Mouse (Mus musculus): ENCODE data around the gene H2-M10.2. TPM values are rescaled to one million over a fixed set of nuclear protein-coding genes. Genes with fewer than 3 reads are reported as not detected.
A peak's percentile ranks its signal among the peaks of the same experiment; 100 is the strongest.

The H2-M10.2 gene
- total and polyA plus RNA-seq, 2 experiments from 2014 or later, result not detected

GRCm38 (mm10) chr17:36281521-36282245, 4.6 kb downstream of the H2-M10.2 start:
- Histone ChIP-seq H3K27ac (ENCODE audit: low read depth, low read length) (no peak overlapping the region), H3K9me3 (ENCODE audit: low read length) (no peaks in the 10 kb centered on the region), H3K4me3 (ENCODE audit: low read depth, low read length) (no peak overlapping the region), H3K27me3 (ENCODE audit: insufficient read depth, low read length) (no peaks in the 10 kb centered on the region), H3K36me3 (ENCODE audit: insufficient read depth) (peaks cover 3% of the 10 kb centered on the region), H3K4me1 (ENCODE audit: insufficient read depth) (no peaks in the 10 kb centered on the region), H3K9ac (no peak overlapping the region), H3K4me2 (ENCODE audit: low read depth) (no peak overlapping the region)
- no peak for TF ChIP-seq CTCF (IDR thresholded peaks at IDR 0.05; ENCODE audit: low read depth)
- DNase-seq, result no peak
- ATAC-seq, result no peak
- 93% methylated on average over 4 of the region's 4 CpGs for WGBS

GRCm38 (mm10) chr17:36274776-36275175, 11.5 kb downstream of the H2-M10.2 start:
- no peak for ATAC-seq

GRCm38 (mm10) chr17:36273796-36274195, 12.5 kb downstream of the H2-M10.2 start:
- DNase-seq (no peak), ATAC-seq (no peak)
- peaks cover 15% of the 10 kb centered on the region for H3K4me1 ChIP-seq (ENCODE audit: insufficient read depth)
- no peak overlapping the region for H3K9ac ChIP-seq
- no peak overlapping the region for H3K4me3 ChIP-seq (ENCODE audit: low read depth, low read length)
- TF ChIP-seq CTCF (IDR thresholded peaks at IDR 0.05; ENCODE audit: low read depth), result no peak
- H3K27me3 ChIP-seq (ENCODE audit: insufficient read depth, low read length), result no peaks in the 10 kb centered on the region
- 86% methylated on average over 4 of the region's 4 CpGs for WGBS
- H3K9me3 ChIP-seq (ENCODE audit: low read length), result no peaks in the 10 kb centered on the region
- no peak overlapping the region for H3K27ac ChIP-seq (ENCODE audit: low read depth, low read length)
- H3K36me3 ChIP-seq (ENCODE audit: insufficient read depth), result peaks cover 15% of the 10 kb centered on the region
- no peak overlapping the region for H3K4me2 ChIP-seq (ENCODE audit: low read depth)

More at GRCm38 (mm10) chr17:36274776-36275175, 11.5 kb downstream of the H2-M10.2 start:
- Histone ChIP-seq H3K9me3 (ENCODE audit: low read length) (no peaks in the 10 kb centered on the region), H3K27ac (ENCODE audit: low read depth, low read length) (no peak overlapping the region), H3K9ac (no peak overlapping the region), H3K27me3 (ENCODE audit: insufficient read depth, low read length) (no peaks in the 10 kb centered on the region), H3K36me3 (ENCODE audit: insufficient read depth) (peaks cover 13% of the 10 kb centered on the region), H3K4me2 (ENCODE audit: low read depth) (no peak overlapping the region), H3K4me3 (ENCODE audit: low read depth, low read length) (no peak overlapping the region), H3K4me1 (ENCODE audit: insufficient read depth) (peaks cover 15% of the 10 kb centered on the region)
- 93% methylated on average over 4 of the region's 4 CpGs for WGBS
- DNase-seq, result no peak
- TF ChIP-seq CTCF (IDR thresholded peaks at IDR 0.05; ENCODE audit: low read depth), result no peak

GRCm38 (mm10) chr17:36272643-36273366, 13.5 kb downstream of the H2-M10.2 start:
- DNase-seq, result no peak
- Histone ChIP-seq H3K27me3 (ENCODE audit: insufficient read depth, low read length) (no peaks in the 10 kb centered on the region), H3K4me1 (ENCODE audit: insufficient read depth) (peaks cover 15% of the 10 kb centered on the region), H3K36me3 (ENCODE audit: insufficient read depth) (peaks cover 20% of the 10 kb centered on the region), H3K4me3 (ENCODE audit: low read depth, low read length) (peak overlapping the region; percentile 96; the same call in 1 of the 2 replicates), H3K9ac (peak overlapping the region; percentile 95), H3K9me3 (ENCODE audit: low read length) (no peaks in the 10 kb centered on the region), H3K4me2 (ENCODE audit: low read depth) (peak overlapping the region; percentile 72), H3K27ac (ENCODE audit: low read depth, low read length) (no peak overlapping the region)
- no peak for TF ChIP-seq CTCF (IDR thresholded peaks at IDR 0.05; ENCODE audit: low read depth)
- 77% methylated on average over 9 of the region's 9 CpGs for WGBS
- no peak for ATAC-seq

- H3K4me1 ChIP-seq (ENCODE audit: insufficient read depth), result peaks cover 15% of the 10 kb centered on the region
- peak within 1 kb of the TSS; percentile 72 for H3K4me2 ChIP-seq (ENCODE audit: low read depth)
- H3K36me3 ChIP-seq (ENCODE audit: insufficient read depth), result peaks cover 31% of the 10 kb centered on the region
- no peaks in the 10 kb centered on the region for H3K9me3 ChIP-seq (ENCODE audit: low read length)
- peak within 1 kb of the TSS; percentile 96 for H3K27ac ChIP-seq (ENCODE audit: low read depth, low read length)
- H3K9ac ChIP-seq, result peak within 1 kb of the TSS; percentile 95
- 2% methylated on average over 43 of the region's 43 CpGs for WGBS
- DNase-seq, result peak; percentile 90
- 0 out of 2 replicates have a peak, but pooled peaks have one; percentile 3 for TF ChIP-seq CTCF (IDR thresholded peaks at IDR 0.05; ENCODE audit: low read depth)
- peak within 1 kb of the TSS; percentile 96 for H3K4me3 ChIP-seq (ENCODE audit: low read depth, low read length)
- peak; percentile 80 for ATAC-seq
- H3K27me3 ChIP-seq (ENCODE audit: insufficient read depth, low read length), result no peaks in the 10 kb centered on the region
Observed at GRCm38 (mm10) chr17:36271586-36272256, 14.6 kb downstream of the H2-M10.2 start, which contains the start of gene Trim39. Gene Trim39 (minus strand): TSS chr17:36272247.

DNA sequence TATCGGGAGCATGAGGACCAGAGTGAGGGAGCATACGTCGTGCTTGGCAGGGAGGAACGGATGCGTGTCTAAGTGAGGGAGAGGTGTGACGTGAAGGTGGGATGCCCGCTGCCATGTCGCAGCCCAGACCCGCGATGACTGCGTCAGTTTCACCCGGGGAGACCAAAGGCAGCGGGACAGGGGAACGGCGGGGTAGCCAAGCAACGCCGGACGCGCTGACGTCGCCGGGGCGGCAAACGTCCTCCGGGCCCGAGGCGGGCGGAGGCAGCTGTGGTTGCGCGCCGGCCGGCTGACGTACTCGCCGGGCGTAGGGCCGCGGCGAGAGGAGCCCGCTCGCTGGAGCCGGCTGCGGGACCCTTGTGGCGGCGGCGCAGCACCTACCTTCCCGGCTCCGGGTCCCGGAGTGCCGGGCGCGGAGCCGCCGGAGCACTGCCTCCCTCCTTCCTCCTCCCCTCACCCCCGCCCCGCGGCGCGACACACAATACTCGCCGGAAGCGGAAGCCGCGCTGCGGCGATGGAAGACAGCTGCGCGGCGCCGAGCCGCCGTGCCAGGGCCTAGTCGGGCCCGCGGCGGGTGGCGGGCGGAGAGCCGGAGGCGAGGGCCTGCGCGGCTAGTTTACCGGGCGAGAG, 15.2 kb downstream of the H2-M10.2 start:
- 2% methylated on average over 79 of the region's 84 CpGs for WGBS
- no peak for TF ChIP-seq CTCF (IDR thresholded peaks at IDR 0.05; ENCODE audit: low read depth)
- DNase-seq (peak; percentile 94), ATAC-seq (peak; percentile 94)
- peak overlapping the region; percentile 72 for H3K4me2 ChIP-seq (ENCODE audit: low read depth)
- H3K27me3 ChIP-seq (ENCODE audit: insufficient read depth, low read length), result no peaks in the 10 kb centered on the region
- peak overlapping the region; percentile 96 for H3K4me3 ChIP-seq (ENCODE audit: low read depth, low read length)
- peak overlapping the region; percentile 95 for H3K9ac ChIP-seq
- H3K9me3 ChIP-seq (ENCODE audit: low read length), result no peaks in the 10 kb centered on the region
- peaks cover 34% of the 10 kb centered on the region for H3K36me3 ChIP-seq (ENCODE audit: insufficient read depth)
- peak overlapping the region; percentile 96 for H3K27ac ChIP-seq (ENCODE audit: low read depth, low read length)
- H3K4me1 ChIP-seq (ENCODE audit: insufficient read depth), result peaks cover 15% of the 10 kb centered on the region
